Mouse (Mus musculus) neural tube, embryonic 11.5 days (tissue): ENCODE data around the gene Mbd3. TPM values are rescaled to one million over a fixed set of nuclear protein-coding genes. Genes with fewer than 3 reads are reported as not detected.

Source experiments
- ATAC-seq: fragments of 200-750 bp; cut with Nextera tagmentation; 2 replicates; pipeline ENCODE4 v1.8.0; 2017; ENCODE audit warnings: moderate number of reproducible peaks, mild to moderate bottlenecking, moderate TSS enrichment, moderate library complexity; ENCODE audit not compliant: insufficient read depth, low FRiP score, low TSS enrichment
- DNase-seq: peaks from one replicate; pipeline ENCODE4 v3.0.0-alpha.2; 2015; ENCODE audit warnings: low spot score
- H3K27ac ChIP-seq: fragments of 300-500 bp; sonication (generic); 2 replicates; pipeline ENCODE4 v1.5.1; 2014; ENCODE audit warnings: low read depth, mild to moderate bottlenecking, low read length
- H3K27me3 ChIP-seq: fragments of 300-500 bp; sonication (generic); 2 replicates; pipeline ENCODE4 v1.6.1; 2014; ENCODE audit warnings: mild to moderate bottlenecking, low read length, mixed read lengths; ENCODE audit not compliant: control insufficient read depth, insufficient read depth
- H3K36me3 ChIP-seq: fragments of 300-500 bp; sonication (generic); 2 replicates; pipeline ENCODE4 v1.6.1; 2014; ENCODE audit warnings: mild to moderate bottlenecking, low read length, moderate library complexity, mixed read lengths; ENCODE audit not compliant: control insufficient read depth, insufficient read depth
- H3K4me1 ChIP-seq: fragments of 300-500 bp; sonication (generic); 2 replicates; pipeline ENCODE4 v1.6.1; 2014; ENCODE audit warnings: low read length, mixed read lengths; ENCODE audit not compliant: control insufficient read depth, insufficient read depth
- H3K4me2 ChIP-seq: fragments of 300-500 bp; sonication (generic); 2 replicates; pipeline ENCODE4 v1.6.1; 2014; ENCODE audit warnings: low read depth, mild to moderate bottlenecking, moderate library complexity
- H3K4me3 ChIP-seq: fragments of 300-500 bp; sonication (generic); 2 replicates; pipeline ENCODE4 v1.5.1; 2014; ENCODE audit warnings: low read depth, low read length
- H3K9ac ChIP-seq: fragments of 300-500 bp; sonication (generic); 2 replicates; pipeline ENCODE4 v1.6.1; 2014; ENCODE audit warnings: mild to moderate bottlenecking, low read length
- H3K9me3 ChIP-seq: fragments of 300-500 bp; sonication (generic); 2 replicates; pipeline ENCODE4 v1.6.1; 2016; ENCODE audit warnings: low read length; ENCODE audit not compliant: control insufficient read depth
- WGBS: fragments of 180-500 bp; shearing (Covaris S2); extraction: QIAGEN DNeasy Blood & Tissue Kit; methylation state at CpG from one replicate; pipeline ENCODE4 v1.1.7; 2014; 5-methylcytosine and 5-hydroxymethylcytosine counted together
- polyA plus RNA-seq: library from polyadenylated mRNA; unstranded; fragments of >200 nt; fragmentation: Nextera tagmentation; extraction: Ambion mirVana; gene quantifications from 2 replicates; pipeline ENCODE4 v1.2.1, GENCODE M21; 2014

Mbd3 gene
- polyA plus RNA-seq, 1 experiment from 2014 or later: 271 TPM

DNA sequence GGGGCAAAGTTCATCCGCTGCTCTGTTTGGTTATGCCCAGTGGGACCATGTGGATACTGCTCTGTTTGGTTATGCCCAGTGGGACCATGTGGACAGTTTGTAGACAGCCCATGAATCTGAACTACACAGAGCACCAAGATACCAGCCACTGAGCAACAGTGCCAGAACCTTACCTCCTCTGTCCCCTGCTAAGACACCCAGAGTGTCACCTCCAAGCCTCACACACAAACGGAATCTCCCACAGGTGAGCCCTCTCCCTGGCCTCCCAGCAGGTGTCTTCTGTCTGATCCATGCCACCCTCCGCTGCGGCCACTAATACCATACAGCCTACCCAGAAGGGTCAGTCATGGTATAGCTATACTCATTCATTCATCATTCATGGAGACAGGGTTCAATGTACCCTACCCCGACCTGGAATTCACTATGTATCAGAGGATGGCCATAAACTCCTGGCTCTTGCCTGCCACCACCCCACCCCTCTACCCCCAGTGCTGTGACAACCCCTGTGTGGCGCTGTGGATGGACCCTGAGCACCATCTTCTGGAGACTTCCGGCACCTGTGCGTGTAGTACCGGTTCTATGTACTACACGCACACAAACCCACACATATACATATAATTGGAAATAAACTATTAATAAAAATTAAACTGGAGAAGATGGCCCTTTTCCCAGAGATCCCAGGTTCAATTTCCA, 6.3 kb upstream of the Mbd3 start:
- peak overlapping the region; percentile 89 for H3K4me3 ChIP-seq
- H3K4me2 ChIP-seq: peak overlapping the region; percentile 97
- WGBS: 60% methylated on average over 10 of the region's 10 CpGs
- H3K36me3 ChIP-seq: peaks cover 15% of the 10 kb centered on the region
- H3K27ac ChIP-seq: no peak overlapping the region
- no peaks in the 10 kb centered on the region for H3K9me3 ChIP-seq
- ATAC-seq (no peak), DNase-seq (no peak)
- peak overlapping the region; percentile 81 for H3K9ac ChIP-seq
- no peaks in the 10 kb centered on the region for H3K27me3 ChIP-seq
- H3K4me1 ChIP-seq: peaks cover 17% of the 10 kb centered on the region

DNA sequence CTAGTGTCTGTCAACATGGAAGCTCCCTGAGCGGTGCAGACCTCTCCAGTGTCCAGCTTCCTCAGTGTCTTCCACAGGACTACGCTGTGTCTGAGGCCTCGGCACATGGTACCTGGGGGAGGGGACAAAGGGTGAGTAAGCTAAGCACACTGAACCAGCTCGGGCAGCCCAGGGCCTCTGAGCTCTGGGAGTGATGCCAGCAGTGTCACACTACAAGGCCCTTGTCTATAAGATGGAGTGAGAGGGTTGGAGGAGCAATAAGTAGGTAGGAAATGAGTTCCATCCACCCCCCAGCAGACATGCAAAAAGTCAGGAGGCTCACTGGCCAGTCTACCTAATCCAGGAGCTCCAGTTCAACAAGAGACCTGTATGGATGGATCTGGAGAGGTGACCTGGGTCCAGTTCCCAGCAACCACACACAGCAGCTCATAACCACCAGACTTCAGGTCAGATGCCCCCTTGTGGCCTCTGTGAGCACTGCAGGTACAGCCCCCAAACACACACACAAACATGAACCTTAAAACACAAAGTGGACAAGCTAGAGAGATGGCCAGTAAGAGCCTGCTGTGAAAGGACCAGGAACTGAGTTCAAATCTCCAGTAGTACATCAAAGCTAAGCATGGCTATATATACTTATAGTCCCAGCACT, 3.8 kb upstream of the Mbd3 start:
- peaks cover 13% of the 10 kb centered on the region for H3K36me3 ChIP-seq
- ATAC-seq: no peak
- no peaks in the 10 kb centered on the region for H3K27me3 ChIP-seq
- H3K4me1 ChIP-seq: peaks cover 24% of the 10 kb centered on the region
- H3K4me2 ChIP-seq: no peak overlapping the region
- no peaks in the 10 kb centered on the region for H3K9me3 ChIP-seq
- no peak overlapping the region for H3K27ac ChIP-seq
- H3K4me3 ChIP-seq: no peak overlapping the region
- DNase-seq: no peak
- no peak overlapping the region for H3K9ac ChIP-seq
- 99% methylated on average over 4 of the region's 4 CpGs for WGBS

DNA sequence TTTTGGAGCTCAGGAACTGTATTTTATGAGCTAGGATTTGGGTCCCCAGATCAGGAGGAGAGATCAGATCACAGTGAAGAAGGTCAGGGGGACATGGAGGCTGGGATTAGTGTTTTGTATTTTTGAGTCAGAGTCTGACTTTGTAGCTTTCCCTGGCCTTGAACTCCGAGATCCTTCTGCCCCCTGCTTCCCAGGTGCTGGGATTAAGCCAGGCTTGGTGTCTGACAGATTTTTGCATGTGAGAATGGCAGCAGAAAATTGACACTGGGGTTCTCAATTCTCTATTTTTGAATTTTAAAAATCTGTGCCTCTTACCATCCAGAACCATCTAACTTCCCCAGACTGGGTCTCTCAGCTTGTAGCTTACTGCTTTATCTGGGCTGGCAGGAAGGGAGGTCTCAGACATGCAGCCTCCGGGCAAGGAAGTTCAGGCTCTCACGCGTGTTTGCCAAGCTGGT, 1.4 kb upstream of the Mbd3 start:
- Histone ChIP-seq H3K9me3 (no peaks in the 10 kb centered on the region), H3K36me3 (peaks cover 15% of the 10 kb centered on the region), H3K27me3 (no peaks in the 10 kb centered on the region), H3K4me1 (peaks cover 32% of the 10 kb centered on the region), H3K4me2 (peak overlapping the region; percentile 82), H3K27ac (peak overlapping the region; percentile 87; the same call in 1 of the 2 replicates), H3K9ac (peak overlapping the region; percentile 69), H3K4me3 (no peak overlapping the region)
- ATAC-seq (no peak), DNase-seq (no peak)
- WGBS: 85% methylated on average over 4 of the region's 4 CpGs

DNA sequence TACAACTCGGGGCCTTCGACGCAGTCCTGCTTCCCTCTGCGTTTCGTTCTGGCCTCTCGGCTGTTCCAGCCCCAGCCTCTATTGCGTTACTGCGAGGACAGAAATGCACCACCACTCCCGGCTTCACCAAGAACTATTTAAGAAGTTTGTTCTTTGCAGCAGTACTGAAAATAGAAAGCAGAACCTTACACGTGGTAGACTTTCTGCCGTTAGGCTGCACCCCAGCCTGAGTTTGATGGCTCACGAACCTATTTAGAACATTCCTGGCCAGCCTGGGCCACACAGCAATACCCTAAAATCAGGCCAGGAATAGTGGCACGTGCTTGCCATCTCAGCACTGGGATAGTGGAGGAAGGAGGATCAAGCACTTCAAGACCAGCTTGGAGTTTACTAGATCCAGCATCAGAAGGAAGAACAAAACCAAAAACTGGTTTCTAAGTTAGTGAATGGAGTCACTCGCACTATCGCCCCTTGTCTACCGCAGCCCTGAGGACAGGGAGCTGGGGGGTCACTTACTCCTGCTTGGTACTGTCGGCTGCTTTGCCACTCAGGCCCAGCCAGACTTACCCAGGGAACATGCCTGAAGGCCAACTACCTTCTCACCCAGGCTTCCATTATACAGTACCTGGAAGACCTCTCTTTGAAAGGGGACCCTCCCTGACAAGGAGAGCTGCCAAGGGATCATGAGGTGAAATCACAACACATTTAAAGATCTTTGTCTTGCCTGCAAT, 788 bp upstream of the Mbd3 start:
- Histone ChIP-seq H3K4me1 (peaks cover 28% of the 10 kb centered on the region), H3K4me2 (peak overlapping the region; percentile 82), H3K36me3 (peaks cover 17% of the 10 kb centered on the region), H3K9me3 (no peaks in the 10 kb centered on the region), H3K27ac (peak overlapping the region; percentile 87), H3K4me3 (peak overlapping the region; percentile 73), H3K9ac (peak overlapping the region; percentile 69), H3K27me3 (no peaks in the 10 kb centered on the region)
- ATAC-seq: no peak
- DNase-seq: no peak
- 18% methylated on average over 17 of the region's 17 CpGs for WGBS

DNA sequence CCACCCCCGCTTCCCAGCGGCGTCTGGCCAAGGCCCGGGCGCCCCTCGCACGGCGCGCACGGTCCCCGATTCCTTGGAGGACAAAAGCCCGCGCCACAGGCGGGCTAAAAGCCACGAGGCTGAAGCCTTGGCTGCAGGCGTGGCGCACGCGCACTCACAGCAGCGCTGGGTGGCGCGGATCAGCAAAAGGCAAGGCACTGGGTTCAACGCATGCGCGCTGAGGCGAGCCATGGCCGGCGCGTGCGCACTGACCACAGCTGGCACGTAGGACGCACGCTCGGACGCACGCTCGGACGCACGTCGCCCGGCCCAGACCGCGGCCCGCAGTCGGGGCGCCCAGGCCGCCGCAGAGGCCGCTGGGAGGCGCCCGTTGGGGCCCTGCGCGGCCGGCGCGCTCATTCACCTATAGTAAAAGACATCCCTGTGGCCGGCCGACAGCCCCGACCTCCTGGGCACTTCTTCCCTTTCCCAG, 595 bp downstream of the Mbd3 start:
- H3K4me1 ChIP-seq: peaks cover 24% of the 10 kb centered on the region
- peak overlapping the region; percentile 73 for H3K4me3 ChIP-seq
- no peaks in the 10 kb centered on the region for H3K27me3 ChIP-seq
- ATAC-seq (peak; percentile 77), DNase-seq (peak; percentile 100)
- under 1% methylated on average over 59 of the region's 59 CpGs for WGBS
- H3K9ac ChIP-seq: peak overlapping the region; percentile 93
- peaks cover 23% of the 10 kb centered on the region for H3K36me3 ChIP-seq
- H3K4me2 ChIP-seq: peak overlapping the region; percentile 64
- no peaks in the 10 kb centered on the region for H3K9me3 ChIP-seq
- H3K27ac ChIP-seq: peak overlapping the region; percentile 98

DNA sequence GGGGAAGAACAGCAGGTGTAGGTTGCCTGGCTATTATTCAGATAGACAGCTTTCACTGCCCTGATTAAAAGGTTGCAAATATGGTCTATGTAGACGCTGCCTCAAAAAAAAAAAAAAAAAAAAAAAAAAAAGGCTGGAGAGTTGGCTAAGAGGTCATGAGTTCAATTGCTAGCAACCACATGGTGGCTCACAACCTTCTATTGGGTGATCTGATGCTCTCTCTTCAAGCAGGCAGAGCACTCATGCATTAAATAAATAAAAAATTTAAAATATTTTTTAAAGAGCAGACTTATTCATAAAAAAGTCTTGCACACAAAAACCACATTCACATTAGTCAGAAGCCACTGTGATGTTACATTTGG, 1.2 kb downstream of the Mbd3 start:
- Histone ChIP-seq H3K4me2 (peak overlapping the region; percentile 64), H3K4me3 (peak overlapping the region; percentile 73), H3K9me3 (no peaks in the 10 kb centered on the region), H3K9ac (peak overlapping the region; percentile 93), H3K4me1 (peaks cover 24% of the 10 kb centered on the region), H3K36me3 (peaks cover 22% of the 10 kb centered on the region), H3K27me3 (no peaks in the 10 kb centered on the region), H3K27ac (peak overlapping the region; percentile 98)
- ATAC-seq (no peak), DNase-seq (no peak)
- WGBS: 4% methylated on average over 1 of the region's 1 CpGs

DNA sequence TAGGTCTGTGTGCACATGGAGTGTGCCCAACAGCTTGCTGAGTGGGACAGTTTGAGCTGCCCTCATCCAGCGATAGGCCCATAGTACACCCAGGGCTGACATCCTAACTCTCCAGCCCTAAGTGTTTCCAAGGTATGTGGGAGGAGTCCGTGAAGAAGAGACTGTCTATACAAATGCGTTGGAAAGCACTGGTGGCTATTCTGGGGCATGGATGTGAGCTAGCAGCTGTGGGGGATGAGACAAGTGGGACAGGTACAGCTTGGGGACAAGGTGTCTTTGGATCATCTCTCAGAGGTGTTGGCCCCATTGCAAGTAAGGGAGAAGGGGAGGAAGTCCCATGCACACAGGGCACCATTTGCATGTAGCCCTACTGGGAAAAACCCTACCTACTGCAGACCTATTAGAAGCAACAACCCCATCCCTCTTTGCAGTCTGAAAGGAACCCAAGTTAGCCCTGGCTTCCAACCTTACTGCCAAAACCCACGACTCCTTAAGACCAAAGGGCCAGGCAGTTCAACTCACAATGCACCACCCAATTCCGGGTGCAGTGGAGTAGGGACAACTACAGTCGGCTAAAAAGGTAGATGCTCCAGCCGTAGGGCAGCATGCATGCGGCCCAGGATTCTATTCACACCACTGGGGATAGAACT, 1.7 kb downstream of the Mbd3 start:
- Histone ChIP-seq H3K27ac (no peak overlapping the region; the same call in 1 of the 2 replicates), H3K9me3 (no peaks in the 10 kb centered on the region), H3K36me3 (peaks cover 25% of the 10 kb centered on the region), H3K27me3 (no peaks in the 10 kb centered on the region), H3K9ac (peak overlapping the region; percentile 93), H3K4me1 (peaks cover 24% of the 10 kb centered on the region), H3K4me3 (peak overlapping the region; percentile 73), H3K4me2 (peak overlapping the region; percentile 64)
- no peak for DNase-seq
- no peak for ATAC-seq
- 58% methylated on average over 8 of the region's 8 CpGs for WGBS

DNA sequence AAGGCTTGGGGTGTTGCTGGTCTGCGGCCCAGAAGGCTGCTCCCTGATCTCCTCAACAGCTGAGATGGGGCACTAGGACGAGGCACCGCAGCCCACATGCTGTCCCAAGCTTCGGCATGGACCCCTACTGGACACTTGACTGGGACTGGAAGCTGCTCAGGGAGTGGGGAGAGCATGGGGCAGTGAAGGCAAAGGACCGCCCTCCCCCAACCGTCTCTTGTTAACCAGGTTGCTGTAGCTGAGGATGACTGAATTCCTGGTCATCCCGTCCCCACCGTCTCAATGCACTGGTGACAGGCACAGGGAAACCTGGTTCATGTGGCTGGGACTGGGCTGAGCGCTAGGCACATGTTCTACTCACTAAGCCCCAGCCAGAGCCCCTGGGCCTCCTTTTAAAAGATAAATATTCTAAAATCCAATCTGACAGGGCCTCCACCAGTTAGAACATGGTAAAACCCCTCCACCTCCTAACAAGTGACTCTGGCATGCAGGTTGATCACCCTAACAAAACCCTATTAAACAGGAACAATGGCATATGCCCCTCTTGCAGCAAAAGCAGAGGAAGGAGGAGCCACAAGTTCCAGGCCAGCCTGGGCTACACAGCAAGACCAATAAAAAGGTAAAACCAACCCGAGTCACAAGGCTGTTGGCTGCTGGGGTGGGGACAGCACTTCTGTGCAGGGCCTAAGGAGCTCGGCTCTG, 2.4 kb downstream of the Mbd3 start:
- no peak for ATAC-seq
- Histone ChIP-seq H3K4me1 (peaks cover 24% of the 10 kb centered on the region), H3K27me3 (no peaks in the 10 kb centered on the region), H3K27ac (no peak overlapping the region), H3K9ac (peak overlapping the region; percentile 93), H3K4me3 (peak overlapping the region; percentile 73), H3K4me2 (peak overlapping the region; percentile 64), H3K9me3 (no peaks in the 10 kb centered on the region), H3K36me3 (peaks cover 28% of the 10 kb centered on the region)
- 91% methylated on average over 11 of the region's 11 CpGs for WGBS
- no peak for DNase-seq
